Mouse (Mus musculus) megakaryocyte, embryonic 14.5 days (primary cell): ENCODE data around the gene Abi1. TPM values are rescaled to one million over a fixed set of nuclear protein-coding genes. Genes with fewer than 3 reads are reported as not detected.

Experiments used
- H3K27me3 ChIP-seq: replicated peaks from 2 replicates; pipeline ENCODE3; 2012; ENCODE audit warnings: inconsistent platforms
- H3K36me3 ChIP-seq: replicated peaks from 2 replicates; pipeline ENCODE3; 2012; ENCODE audit warnings: low read length, inconsistent platforms, mixed read lengths
- H3K4me1 ChIP-seq: 2 replicates; pipeline ENCODE4 v1.6.1; 2012; ENCODE audit warnings: inconsistent platforms
- H3K4me3 ChIP-seq: replicated peaks from 2 replicates; pipeline ENCODE3; 2012; ENCODE audit warnings: moderate library complexity, mild to moderate bottlenecking, inconsistent platforms
- H3K9me3 ChIP-seq: 2 replicates; pipeline ENCODE4 v1.6.1; 2012; ENCODE audit warnings: inconsistent platforms
- FLI1 ChIP-seq: IDR thresholded peaks from 2 replicates; pipeline ENCODE4 v1.6.1; 2012; ENCODE audit warnings: low read length, inconsistent platforms, mixed read lengths
- GATA1 ChIP-seq: IDR thresholded peaks from 3 replicates; pipeline ENCODE4 v1.6.1; 2012; ENCODE audit warnings: mixed read lengths, low read length, inconsistent platforms, borderline replicate concordance
- polyA plus RNA-seq: library from polyadenylated mRNA; stranded (reverse); fragments of >175 nt; gene quantifications from 2 replicates; pipeline ENCODE4 v1.2.3, GENCODE M21; 2012; ENCODE audit warnings: low replicate concordance; ENCODE audit not compliant: insufficient read depth

Abi1 gene
- 61.8 and 70.5 TPM in 2 replicates for polyA plus RNA-seq

GRCm38 (mm10) chr2:23040001-23040646 lies at the start of gene Abi1:
Gene Abi1, minus strand, starts transcription at chr2:23040241.
- TF ChIP-seq FLI1 (no peak), GATA1 (no peak; the same call in 2 of the 3 replicates)
- no peaks in the 10 kb centered on the region for H3K27me3 ChIP-seq

GRCm38 (mm10) chr2:23084540-23084939 lies 44.5 kb upstream of the Abi1 start:
- peaks cover 82% of the 10 kb centered on the region for H3K36me3 ChIP-seq
- no peaks in the 10 kb centered on the region for H3K9me3 ChIP-seq
- H3K4me1 ChIP-seq, result peaks cover 5% of the 10 kb centered on the region
- TF ChIP-seq FLI1 (no peak), GATA1 (no peak)
- no peak overlapping the region for H3K4me3 ChIP-seq
- no peaks in the 10 kb centered on the region for H3K27me3 ChIP-seq

More at GRCm38 (mm10) chr2:23040001-23040646, at the start of gene Abi1:
- no peaks in the 10 kb centered on the region for H3K9me3 ChIP-seq
- peaks cover 46% of the 10 kb centered on the region for H3K4me1 ChIP-seq
- H3K36me3 ChIP-seq, result peaks cover 2% of the 10 kb centered on the region
- peak within 1 kb of the TSS; percentile 98 for H3K4me3 ChIP-seq

- TF ChIP-seq FLI1 (no peak), GATA1 (no peak)
- Histone ChIP-seq H3K27me3 (no peaks in the 10 kb centered on the region), H3K4me3 (no peak overlapping the region), H3K36me3 (peaks cover 86% of the 10 kb centered on the region), H3K9me3 (peaks cover 2% of the 10 kb centered on the region; the same call in 1 of the 2 replicates), H3K4me1 (peaks cover 3% of the 10 kb centered on the region)
Measured at GRCm38 (mm10) chr2:23078588-23078987, 38.5 kb upstream of the Abi1 start.

- TF ChIP-seq FLI1 (no peak), GATA1 (no peak)
- Histone ChIP-seq H3K27me3 (no peaks in the 10 kb centered on the region), H3K4me1 (peaks cover 3% of the 10 kb centered on the region), H3K9me3 (peaks cover 2% of the 10 kb centered on the region; the same call in 1 of the 2 replicates), H3K4me3 (no peak overlapping the region), H3K36me3 (peaks cover 81% of the 10 kb centered on the region)
Measured at GRCm38 (mm10) chr2:23077693-23078092, 37.7 kb upstream of the Abi1 start.

GRCm38 (mm10) chr2:23076783-23077182 lies 36.7 kb upstream of the Abi1 start:
- no peak overlapping the region for H3K4me3 ChIP-seq
- peaks cover 78% of the 10 kb centered on the region for H3K36me3 ChIP-seq
- H3K9me3 ChIP-seq, result peaks cover 2% of the 10 kb centered on the region; the same call in 1 of the 2 replicates
- no peaks in the 10 kb centered on the region for H3K27me3 ChIP-seq
- H3K4me1 ChIP-seq, result peaks cover 3% of the 10 kb centered on the region
- TF ChIP-seq FLI1 (no peak), GATA1 (no peak)

- peaks cover 75% of the 10 kb centered on the region for H3K36me3 ChIP-seq
- H3K4me1 ChIP-seq, result peaks cover 3% of the 10 kb centered on the region
- no peak overlapping the region for H3K4me3 ChIP-seq
- no peaks in the 10 kb centered on the region for H3K27me3 ChIP-seq
- no peak for TF ChIP-seq GATA1
- TF ChIP-seq FLI1, result no peak
- H3K9me3 ChIP-seq, result peaks cover 2% of the 10 kb centered on the region; the same call in 1 of the 2 replicates
Measured at GRCm38 (mm10) chr2:23075846-23076245, 35.8 kb upstream of the Abi1 start.

GRCm38 (mm10) chr2:23071406-23071805 lies 31.4 kb upstream of the Abi1 start:
- Histone ChIP-seq H3K4me1 (peaks cover 17% of the 10 kb centered on the region), H3K4me3 (no peak overlapping the region), H3K36me3 (peaks cover 41% of the 10 kb centered on the region), H3K9me3 (peaks cover 1% of the 10 kb centered on the region; the same call in 1 of the 2 replicates), H3K27me3 (no peaks in the 10 kb centered on the region)
- TF ChIP-seq GATA1, result no peak
- TF ChIP-seq FLI1, result no peak

- Histone ChIP-seq H3K4me3 (peak overlapping the region; percentile 17), H3K36me3 (peaks cover 33% of the 10 kb centered on the region), H3K9me3 (no peaks in the 10 kb centered on the region), H3K4me1 (peaks cover 17% of the 10 kb centered on the region), H3K27me3 (no peaks in the 10 kb centered on the region)
- no peak for TF ChIP-seq FLI1
- TF ChIP-seq GATA1, result no peak
Measured at GRCm38 (mm10) chr2:23070491-23070890, 30.4 kb upstream of the Abi1 start.

GRCm38 (mm10) chr2:23068894-23069744 lies 29.1 kb upstream of the Abi1 start:
- Histone ChIP-seq H3K36me3 (peaks cover 24% of the 10 kb centered on the region), H3K9me3 (no peaks in the 10 kb centered on the region), H3K27me3 (no peaks in the 10 kb centered on the region), H3K4me1 (peaks cover 17% of the 10 kb centered on the region), H3K4me3 (peak overlapping the region; percentile 100)
- TF ChIP-seq GATA1 (no peak), FLI1 (no peak)

GRCm38 (mm10) chr2:23068370-23068737 lies 28.3 kb upstream of the Abi1 start:
- TF ChIP-seq FLI1 (no peak), GATA1 (no peak)
- no peaks in the 10 kb centered on the region for H3K27me3 ChIP-seq
- H3K36me3 ChIP-seq, result peaks cover 16% of the 10 kb centered on the region
- H3K4me1 ChIP-seq, result peaks cover 15% of the 10 kb centered on the region; the same call in 1 of the 2 replicates
- no peaks in the 10 kb centered on the region for H3K9me3 ChIP-seq
- peak overlapping the region; percentile 100 for H3K4me3 ChIP-seq
